Mouse (Mus musculus) liver, adult 2 months (tissue): Measurements from ENCODE around the gene Rpl36-ps4. TPM values are rescaled to one million over a fixed set of nuclear protein-coding genes. Genes with fewer than 3 reads are reported as not detected.
"Not testable (repeated sequence)": the region's sequence is repeated elsewhere in the genome, so short reads cannot be mapped to it uniquely, and the experiment has no call there.

Source experiments
- DNase-seq: peaks from one replicate; pipeline ENCODE4 v3.0.0-alpha.2; 2011; ENCODE audit warnings: low read depth, low spot score; ENCODE audit errors: extremely low read depth
- H3K27ac ChIP-seq: fragments of 200-500 bp; replicated peaks from 2 replicates; pipeline ENCODE4 v1.5.1; 2012; ENCODE audit warnings: low read depth, mild to moderate bottlenecking, control low read depth, inconsistent platforms, low read length; ENCODE audit not compliant: insufficient read depth
- H3K27me3 ChIP-seq: fragments of 200-500 bp; 2 replicates; pipeline ENCODE4 v1.6.1; 2012; ENCODE audit warnings: mild to moderate bottlenecking, moderate library complexity, low read length, inconsistent platforms; ENCODE audit not compliant: control insufficient read depth, insufficient read depth
- H3K36me3 ChIP-seq: fragments of 200-500 bp; 2 replicates; pipeline ENCODE4 v1.6.1; 2012; ENCODE audit warnings: low read length, inconsistent platforms; ENCODE audit not compliant: control insufficient read depth, insufficient read depth
- H3K4me1 ChIP-seq: fragments of 200-500 bp; 2 replicates; pipeline ENCODE4 v1.6.1; 2011; ENCODE audit warnings: low read length; ENCODE audit not compliant: control insufficient read depth, insufficient read depth
- H3K4me3 ChIP-seq: fragments of 200-500 bp; 2 replicates; pipeline ENCODE4 v1.5.1; 2011; ENCODE audit warnings: low read depth, mild to moderate bottlenecking, control low read depth, low read length, moderate library complexity; ENCODE audit not compliant: insufficient read depth
- H3K79me2 ChIP-seq: fragments of 200-500 bp; 2 replicates; pipeline ENCODE4 v1.6.1; 2012; ENCODE audit warnings: inconsistent platforms, mild to moderate bottlenecking, low read length, moderate library complexity; ENCODE audit not compliant: control insufficient read depth, insufficient read depth
- H3K9ac ChIP-seq: fragments of 200-500 bp; 2 replicates; pipeline ENCODE4 v1.6.1; 2012; ENCODE audit warnings: low read depth, mild to moderate bottlenecking, control low read depth, inconsistent platforms, low read length
- CTCF ChIP-seq: fragments of 200-500 bp; IDR thresholded peaks from 2 replicates; pipeline ENCODE4 v1.5.1; 2011; ENCODE audit warnings: low read depth, low read length, control low read depth
- POLR2A ChIP-seq: fragments of 200-500 bp; IDR thresholded peaks from 2 replicates; pipeline ENCODE4 v1.6.1; 2011; ENCODE audit warnings: low read length, control low read depth; ENCODE audit not compliant: insufficient read depth; ENCODE audit errors: extremely low read depth
- WGBS: fragments of 180-500 bp; shearing (Covaris S2); methylation state at CpG from one replicate; pipeline ENCODE4 v1.1.7; 2018; 5-methylcytosine and 5-hydroxymethylcytosine counted together
- polyA plus RNA-seq: library from polyadenylated mRNA; depleted of rRNA; stranded (reverse); fragments of >200 nt; gene quantifications from 2 replicates; pipeline ENCODE4 v1.2.3, GENCODE M21; 2012
- total RNA-seq: library from RNA; depleted of rRNA; stranded (reverse); fragments of >200 nt; gene quantifications from 2 replicates; pipeline ENCODE4 v1.2.3, GENCODE M21; 2014

Gene Rpl36-ps4
- total and polyA plus RNA-seq, 2 experiments: not detected

GRCm38 (mm10) chr17:87918121-87918520 lies 2.7 kb upstream of the Rpl36-ps4 start:
- H3K79me2 ChIP-seq: no peaks in the 10 kb centered on the region
- H3K4me1 ChIP-seq: no peaks in the 10 kb centered on the region
- no peak overlapping the region for H3K4me3 ChIP-seq
- no peaks in the 10 kb centered on the region for H3K36me3 ChIP-seq
- DNase-seq: no peak
- no peak overlapping the region for H3K27ac ChIP-seq
- WGBS: 90% methylated on average over 5 of the region's 5 CpGs
- H3K9ac ChIP-seq: no peak overlapping the region
- H3K27me3 ChIP-seq: 0 out of 2 replicates have a peak, but pooled peaks cover 1% of the 10 kb centered on the region
- TF ChIP-seq POLR2A (no peak), CTCF (no peak)

- 72% methylated on average over 10 of the region's 10 CpGs for WGBS
- Histone ChIP-seq H3K27me3 (no peaks in the 10 kb centered on the region; the same call in 1 of the 2 replicates), H3K36me3 (no peaks in the 10 kb centered on the region), H3K27ac (no peak overlapping the region), H3K79me2 (no peaks in the 10 kb centered on the region), H3K4me3 (no peak overlapping the region), H3K4me1 (no peaks in the 10 kb centered on the region), H3K9ac (no peak overlapping the region)
- no peak for DNase-seq
- TF ChIP-seq CTCF: no peak
- no peak for TF ChIP-seq POLR2A
Observed at GRCm38 (mm10) chr17:87934326-87934725, 13.5 kb downstream of the Rpl36-ps4 start.

- 83% methylated on average over 8 of the region's 8 CpGs for WGBS
- no peaks in the 10 kb centered on the region for H3K4me1 ChIP-seq
- no peaks in the 10 kb centered on the region; the same call in 1 of the 2 replicates for H3K27me3 ChIP-seq
- TF ChIP-seq POLR2A: no peak
- TF ChIP-seq CTCF: no peak
- no peak for DNase-seq
- no peak overlapping the region for H3K4me3 ChIP-seq
- no peaks in the 10 kb centered on the region for H3K79me2 ChIP-seq
- H3K27ac ChIP-seq: no peak overlapping the region
- no peak overlapping the region for H3K9ac ChIP-seq
- no peaks in the 10 kb centered on the region for H3K36me3 ChIP-seq
Observed at GRCm38 (mm10) chr17:87934736-87935135, 14.0 kb downstream of the Rpl36-ps4 start.

DNA sequence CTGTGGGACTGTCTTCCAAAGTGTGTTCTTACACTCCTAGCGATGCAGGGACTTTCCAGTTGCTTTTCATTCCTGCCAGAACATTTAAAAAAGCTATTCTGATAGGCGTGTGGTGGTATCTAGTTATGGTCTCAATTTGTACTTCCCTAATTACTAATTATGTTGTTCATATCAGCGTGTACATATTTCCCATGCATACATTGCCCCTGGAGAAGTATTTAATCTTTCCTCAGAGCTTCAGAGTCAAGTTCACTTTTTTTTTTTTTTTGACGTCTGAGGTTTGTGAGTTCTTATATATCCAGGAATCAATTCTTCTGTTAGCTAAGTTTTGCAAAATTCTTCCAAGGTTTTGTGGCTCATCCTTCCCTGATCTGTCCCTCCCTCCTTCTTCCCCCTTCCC lies 15.4 kb downstream of the Rpl36-ps4 start:
- DNase-seq: no peak
- Histone ChIP-seq H3K36me3 (no peaks in the 10 kb centered on the region), H3K79me2 (no peaks in the 10 kb centered on the region), H3K27me3 (no peaks in the 10 kb centered on the region; the same call in 1 of the 2 replicates), H3K4me1 (no peaks in the 10 kb centered on the region), H3K4me3 (no peak overlapping the region), H3K9ac (no peak overlapping the region), H3K27ac (no peak overlapping the region)
- WGBS: 74% methylated on average over 4 of the region's 4 CpGs
- TF ChIP-seq POLR2A: no peak
- TF ChIP-seq CTCF: no peak

- no peak overlapping the region for H3K4me3 ChIP-seq
- WGBS: 39% methylated on average over 16 of the region's 16 CpGs
- H3K79me2 ChIP-seq: no peaks in the 10 kb centered on the region
- DNase-seq: peak; percentile 37
- no peak overlapping the region for H3K27ac ChIP-seq
- no peaks in the 10 kb centered on the region for H3K4me1 ChIP-seq
- H3K36me3 ChIP-seq: no peaks in the 10 kb centered on the region
- peak; percentile 99 for TF ChIP-seq CTCF
- TF ChIP-seq POLR2A: no peak
- no peaks in the 10 kb centered on the region for H3K27me3 ChIP-seq
- no peak overlapping the region for H3K9ac ChIP-seq
Observed at GRCm38 (mm10) chr17:87948965-87949584, 28.3 kb downstream of the Rpl36-ps4 start.

DNA sequence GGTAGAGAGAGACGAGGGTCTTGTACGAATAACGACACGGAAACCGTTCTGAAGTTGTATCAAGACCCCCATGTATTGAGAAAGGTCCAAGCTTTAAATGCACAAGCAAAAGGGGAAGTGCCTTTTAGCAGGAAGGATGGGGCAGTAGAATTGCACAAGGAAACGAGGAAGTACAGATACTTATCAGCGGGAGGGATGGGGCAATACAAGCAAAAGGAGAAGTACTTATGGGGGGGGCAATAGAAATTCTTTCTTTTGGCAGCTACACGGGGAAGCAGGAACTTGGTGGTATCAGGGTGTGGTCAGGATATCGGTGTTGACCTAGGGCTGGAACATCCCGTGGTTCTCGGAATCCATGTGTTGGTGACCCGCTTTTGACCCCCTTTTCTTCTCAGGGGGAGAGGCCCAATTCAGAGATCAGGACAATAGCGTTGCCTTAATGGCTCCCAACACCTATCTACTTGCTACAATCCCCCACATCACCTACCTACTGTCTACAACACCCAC lies 33.9 kb downstream of the Rpl36-ps4 start:
- H3K4me3 ChIP-seq, H3K27me3 ChIP-seq, H3K79me2 ChIP-seq, H3K27ac ChIP-seq, H3K36me3 ChIP-seq, H3K9ac ChIP-seq, H3K4me1 ChIP-seq, DNase-seq: not testable (repeated sequence)
- 80% methylated on average over 13 of the region's 13 CpGs for WGBS
